Mouse (Mus musculus): ENCODE results near the gene 1520401A03Rik. TPM values are rescaled to one million over a fixed set of nuclear protein-coding genes. Genes with fewer than 3 reads are reported as not detected.
"Not testable (repeated sequence)": the region's sequence is repeated elsewhere in the genome, so short reads cannot be mapped to it uniquely, and the experiment has no call there.

Gene 1520401A03Rik
- 0.04 TPM in 1 of 2 replicates, not detected in the other for polyA plus RNA-seq (2014; fragmentation: Nextera tagmentation; extraction: Ambion mirVana)

- H3K27ac ChIP-seq (ENCODE audit: low read depth): no peak within 1 kb of the TSS
- no peaks in the 10 kb centered on the region for H3K27me3 ChIP-seq (replicated peaks; ENCODE audit: control insufficient read depth, insufficient read depth, low read length)
- no peak for ATAC-seq (replicated peaks; ENCODE audit: low FRiP score, low TSS enrichment, low read depth)
- DNase-seq (ENCODE audit: low spot score): no peak
- H3K36me3 ChIP-seq (ENCODE audit: control insufficient read depth, insufficient read depth, low read length): no peaks in the 10 kb centered on the region
- H3K9ac ChIP-seq (ENCODE audit: low read length): no peak within 1 kb of the TSS
- H3K4me2 ChIP-seq (ENCODE audit: low read length): no peak within 1 kb of the TSS
- no peak within 1 kb of the TSS for H3K4me3 ChIP-seq (ENCODE audit: low read depth, low read length)
- H3K9me3 ChIP-seq (ENCODE audit: control insufficient read depth, low read length): no peaks in the 10 kb centered on the region
- 49% methylated on average over 7 of the region's 7 CpGs for WGBS
- no peaks in the 10 kb centered on the region; the same call in 1 of the 2 replicates for H3K4me1 ChIP-seq (replicated peaks; ENCODE audit: control insufficient read depth, insufficient read depth, low read length)
These were observed at the start of gene 1520401A03Rik for GRCm38 (mm10) chr17:23722376-23723125. Gene 1520401A03Rik (minus strand): TSS chr17:23722783.

- not testable (repeated sequence) for H3K9ac ChIP-seq (ENCODE audit: low read length); H3K27me3 ChIP-seq (replicated peaks; ENCODE audit: control insufficient read depth, insufficient read depth, low read length); H3K36me3 ChIP-seq (ENCODE audit: control insufficient read depth, insufficient read depth, low read length); H3K4me3 ChIP-seq (ENCODE audit: low read depth, low read length); H3K4me2 ChIP-seq (ENCODE audit: low read length); H3K27ac ChIP-seq (ENCODE audit: low read depth); DNase-seq (ENCODE audit: low spot score); H3K9me3 ChIP-seq (ENCODE audit: control insufficient read depth, low read length); ATAC-seq (replicated peaks; ENCODE audit: low FRiP score, low TSS enrichment, low read depth); H3K4me1 ChIP-seq (replicated peaks; ENCODE audit: control insufficient read depth, insufficient read depth, low read length)
- 73% methylated on average over 2 of the region's 2 CpGs for WGBS
These were observed 49.6 kb upstream of the 1520401A03Rik start for GRCm38 (mm10) chr17:23772219-23772556.

GRCm38 (mm10) chr17:23771284-23772218 is 49.0 kb upstream of the 1520401A03Rik start, which contains the start of gene Flywch1:
Gene Flywch1 (minus strand): TSS chr17:23771602.
- ATAC-seq (replicated peaks; ENCODE audit: low FRiP score, low TSS enrichment, low read depth): peak; percentile 99

GRCm38 (mm10) chr17:23770896-23771283 is 48.3 kb upstream of the 1520401A03Rik start:
- DNase-seq (ENCODE audit: low spot score) (no peak), ATAC-seq (replicated peaks; ENCODE audit: low FRiP score, low TSS enrichment, low read depth) (peak; percentile 25)
- WGBS: 1% methylated on average over 19 of the region's 19 CpGs
- H3K36me3 ChIP-seq (ENCODE audit: control insufficient read depth, insufficient read depth, low read length): no peaks in the 10 kb centered on the region
- H3K9me3 ChIP-seq (ENCODE audit: control insufficient read depth, low read length): no peaks in the 10 kb centered on the region
- peak overlapping the region; percentile 93 for H3K9ac ChIP-seq (ENCODE audit: low read length)
- 0 out of 2 replicates have a peak, but pooled peaks cover 7% of the 10 kb centered on the region for H3K4me1 ChIP-seq (replicated peaks; ENCODE audit: control insufficient read depth, insufficient read depth, low read length)
- peak overlapping the region; percentile 77 for H3K4me2 ChIP-seq (ENCODE audit: low read length)
- H3K4me3 ChIP-seq (ENCODE audit: low read depth, low read length): peak overlapping the region; percentile 90
- H3K27me3 ChIP-seq (replicated peaks; ENCODE audit: control insufficient read depth, insufficient read depth, low read length): no peaks in the 10 kb centered on the region
- 0 out of 2 replicates have a peak overlapping the region, but pooled peaks have one; percentile 12 for H3K27ac ChIP-seq (ENCODE audit: low read depth)

More at GRCm38 (mm10) chr17:23771284-23772218, 49.0 kb upstream of the 1520401A03Rik start, which contains the start of gene Flywch1:
- Histone ChIP-seq H3K27ac (ENCODE audit: low read depth) (0 out of 2 replicates have a peak within 1 kb of the TSS, but pooled peaks have one; percentile 12), H3K36me3 (ENCODE audit: control insufficient read depth, insufficient read depth, low read length) (no peaks in the 10 kb centered on the region), H3K27me3 (replicated peaks; ENCODE audit: control insufficient read depth, insufficient read depth, low read length) (no peaks in the 10 kb centered on the region), H3K9ac (ENCODE audit: low read length) (peak within 1 kb of the TSS; percentile 93), H3K9me3 (ENCODE audit: control insufficient read depth, low read length) (no peaks in the 10 kb centered on the region), H3K4me3 (ENCODE audit: low read depth, low read length) (peak within 1 kb of the TSS; percentile 90), H3K4me1 (replicated peaks; ENCODE audit: control insufficient read depth, insufficient read depth, low read length) (0 out of 2 replicates have a peak, but pooled peaks cover 7% of the 10 kb centered on the region), H3K4me2 (ENCODE audit: low read length) (peak within 1 kb of the TSS; percentile 77)
- 4% methylated on average over 50 of the region's 58 CpGs for WGBS
- DNase-seq (ENCODE audit: low spot score): peak; percentile 100

GRCm38 (mm10) chr17:23770493-23770892 is 47.9 kb upstream of the 1520401A03Rik start:
- Histone ChIP-seq H3K36me3 (ENCODE audit: control insufficient read depth, insufficient read depth, low read length) (no peaks in the 10 kb centered on the region), H3K27me3 (replicated peaks; ENCODE audit: control insufficient read depth, insufficient read depth, low read length) (no peaks in the 10 kb centered on the region), H3K27ac (ENCODE audit: low read depth) (no peak overlapping the region), H3K9me3 (ENCODE audit: control insufficient read depth, low read length) (no peaks in the 10 kb centered on the region), H3K9ac (ENCODE audit: low read length) (peak overlapping the region; percentile 93), H3K4me3 (ENCODE audit: low read depth, low read length) (peak overlapping the region; percentile 90), H3K4me2 (ENCODE audit: low read length) (peak overlapping the region; percentile 77), H3K4me1 (replicated peaks; ENCODE audit: control insufficient read depth, insufficient read depth, low read length) (0 out of 2 replicates have a peak, but pooled peaks cover 7% of the 10 kb centered on the region)
- no peak for ATAC-seq (replicated peaks; ENCODE audit: low FRiP score, low TSS enrichment, low read depth)
- no peak for DNase-seq (ENCODE audit: low spot score)
- WGBS: 26% methylated on average over 2 of the region's 2 CpGs

- no peak overlapping the region for H3K4me3 ChIP-seq (ENCODE audit: low read depth, low read length)
- ATAC-seq (replicated peaks; ENCODE audit: low FRiP score, low TSS enrichment, low read depth): no peak
- 96% methylated on average over 11 of the region's 11 CpGs for WGBS
These were observed 40.4 kb upstream of the 1520401A03Rik start for GRCm38 (mm10) chr17:23762976-23763375.

GRCm38 (mm10) chr17:23761155-23761554 is 38.6 kb upstream of the 1520401A03Rik start:
- ATAC-seq (replicated peaks; ENCODE audit: low FRiP score, low TSS enrichment, low read depth): no peak
- no peak for DNase-seq (ENCODE audit: low spot score)
- H3K36me3 ChIP-seq (ENCODE audit: control insufficient read depth, insufficient read depth, low read length): peaks cover 62% of the 10 kb centered on the region
- H3K4me3 ChIP-seq (ENCODE audit: low read depth, low read length): no peak overlapping the region
- WGBS: 92% methylated on average over 3 of the region's 3 CpGs
- no peaks in the 10 kb centered on the region for H3K4me1 ChIP-seq (replicated peaks; ENCODE audit: control insufficient read depth, insufficient read depth, low read length)
- H3K4me2 ChIP-seq (ENCODE audit: low read length): no peak overlapping the region
- no peaks in the 10 kb centered on the region for H3K27me3 ChIP-seq (replicated peaks; ENCODE audit: control insufficient read depth, insufficient read depth, low read length)
- H3K27ac ChIP-seq (ENCODE audit: low read depth): no peak overlapping the region
- H3K9ac ChIP-seq (ENCODE audit: low read length): no peak overlapping the region
- H3K9me3 ChIP-seq (ENCODE audit: control insufficient read depth, low read length): no peaks in the 10 kb centered on the region

More at GRCm38 (mm10) chr17:23762976-23763375, 40.4 kb upstream of the 1520401A03Rik start:
- Histone ChIP-seq H3K4me1 (replicated peaks; ENCODE audit: control insufficient read depth, insufficient read depth, low read length) (no peaks in the 10 kb centered on the region), H3K4me2 (ENCODE audit: low read length) (no peak overlapping the region), H3K36me3 (ENCODE audit: control insufficient read depth, insufficient read depth, low read length) (peaks cover 46% of the 10 kb centered on the region), H3K27ac (ENCODE audit: low read depth) (no peak overlapping the region), H3K9ac (ENCODE audit: low read length) (no peak overlapping the region), H3K9me3 (ENCODE audit: control insufficient read depth, low read length) (no peaks in the 10 kb centered on the region), H3K27me3 (replicated peaks; ENCODE audit: control insufficient read depth, insufficient read depth, low read length) (no peaks in the 10 kb centered on the region)
- DNase-seq (ENCODE audit: low spot score): no peak

- ATAC-seq (replicated peaks; ENCODE audit: low FRiP score, low TSS enrichment, low read depth) (no peak), DNase-seq (ENCODE audit: low spot score) (no peak)
- WGBS: 92% methylated on average over 9 of the region's 9 CpGs
- Histone ChIP-seq H3K27me3 (replicated peaks; ENCODE audit: control insufficient read depth, insufficient read depth, low read length) (no peaks in the 10 kb centered on the region), H3K9ac (ENCODE audit: low read length) (no peak overlapping the region), H3K9me3 (ENCODE audit: control insufficient read depth, low read length) (no peaks in the 10 kb centered on the region), H3K4me1 (replicated peaks; ENCODE audit: control insufficient read depth, insufficient read depth, low read length) (no peaks in the 10 kb centered on the region), H3K4me2 (ENCODE audit: low read length) (no peak overlapping the region), H3K36me3 (ENCODE audit: control insufficient read depth, insufficient read depth, low read length) (peaks cover 72% of the 10 kb centered on the region), H3K4me3 (ENCODE audit: low read depth, low read length) (no peak overlapping the region), H3K27ac (ENCODE audit: low read depth) (no peak overlapping the region)
These were observed 37.6 kb upstream of the 1520401A03Rik start for GRCm38 (mm10) chr17:23760231-23760630.
